Mouse (Mus musculus): ENCODE results near the gene Thnsl1.

- no peak for TF ChIP-seq CTCF (IDR thresholded peaks at IDR 0.05)
- TF ChIP-seq EP300 (IDR thresholded peaks at IDR 0.05), result no peak
Measured at GRCm38 (mm10) chr2:21172797-21173196, 32.7 kb upstream of the Thnsl1 start.

Measured in lung, postnatal 0 days (tissue).